Mouse (Mus musculus): ENCODE measurements around the gene Lpcat3. TPM values are rescaled to one million over a fixed set of nuclear protein-coding genes. Genes with fewer than 3 reads are reported as not detected.

Lpcat3 gene
- polyA plus RNA-seq, 1 experiment from 2014 or later = 53.8 TPM

- Histone ChIP-seq H3K9me3 (no peaks in the 10 kb centered on the region), H3K27ac (peak overlapping the region; percentile 98; the same call in 1 of the 2 replicates), H3K4me1 (peaks cover 28% of the 10 kb centered on the region), H3K27me3 (ENCODE audit: insufficient read depth, poor library complexity, severe bottlenecking) (no peaks in the 10 kb centered on the region), H3K4me3 (no peak overlapping the region), H3K36me3 (peaks cover 14% of the 10 kb centered on the region)
- WGBS = 81% methylated on average over 10 of the region's 10 CpGs
- no peak for DNase-seq (ENCODE audit: low spot score)
These were observed 76.5 kb downstream of the Lpcat3 start for GRCm38 (mm10) chr6:124739231-124739796.

- peak; percentile 87 for DNase-seq (ENCODE audit: low spot score)
- no peaks in the 10 kb centered on the region for H3K27me3 ChIP-seq (ENCODE audit: insufficient read depth, poor library complexity, severe bottlenecking)
- peaks cover 36% of the 10 kb centered on the region for H3K4me1 ChIP-seq
- no peaks in the 10 kb centered on the region for H3K9me3 ChIP-seq
- H3K27ac ChIP-seq = peak overlapping the region; percentile 98
- 1% methylated on average over 29 of the region's 29 CpGs for WGBS
- H3K36me3 ChIP-seq = peaks cover 22% of the 10 kb centered on the region
- peak overlapping the region; percentile 72 for H3K4me3 ChIP-seq
These were observed 77.5 kb downstream of the Lpcat3 start for GRCm38 (mm10) chr6:124740211-124740887.

- DNase-seq (ENCODE audit: low spot score) = peak; percentile 98
- peaks cover 41% of the 10 kb centered on the region for H3K4me1 ChIP-seq
- H3K27ac ChIP-seq = peak within 1 kb of the TSS; percentile 98
- H3K4me3 ChIP-seq = peak within 1 kb of the TSS; percentile 72
- H3K36me3 ChIP-seq = peaks cover 22% of the 10 kb centered on the region
- WGBS = under 1% methylated on average over 41 of the region's 41 CpGs
- no peaks in the 10 kb centered on the region for H3K9me3 ChIP-seq
- H3K27me3 ChIP-seq (ENCODE audit: insufficient read depth, poor library complexity, severe bottlenecking) = no peaks in the 10 kb centered on the region
These were observed 78.3 kb downstream of the Lpcat3 start, which contains the start of gene Grcc10 for GRCm38 (mm10) chr6:124740888-124741761. Gene Grcc10, minus strand, starts transcription at chr6:124741374.

- WGBS = 74% methylated on average over 3 of the region's 3 CpGs
- Histone ChIP-seq H3K9me3 (no peaks in the 10 kb centered on the region), H3K4me1 (peaks cover 48% of the 10 kb centered on the region), H3K27ac (peak overlapping the region; percentile 98), H3K36me3 (peaks cover 22% of the 10 kb centered on the region), H3K27me3 (ENCODE audit: insufficient read depth, poor library complexity, severe bottlenecking) (no peaks in the 10 kb centered on the region), H3K4me3 (peak overlapping the region; percentile 72)
- DNase-seq (ENCODE audit: low spot score) = no peak
These were observed 79.0 kb downstream of the Lpcat3 start for GRCm38 (mm10) chr6:124741842-124742241.

GRCm38 (mm10) chr6:124742839-124743514 lies 80.2 kb downstream of the Lpcat3 start:
- Histone ChIP-seq H3K36me3 (peaks cover 34% of the 10 kb centered on the region), H3K4me1 (peaks cover 50% of the 10 kb centered on the region), H3K27ac (no peak overlapping the region), H3K4me3 (no peak overlapping the region), H3K27me3 (ENCODE audit: insufficient read depth, poor library complexity, severe bottlenecking) (no peaks in the 10 kb centered on the region), H3K9me3 (no peaks in the 10 kb centered on the region)
- 89% methylated on average over 15 of the region's 15 CpGs for WGBS
- DNase-seq (ENCODE audit: low spot score) = no peak

- WGBS = 86% methylated on average over 8 of the region's 8 CpGs
- H3K27ac ChIP-seq = no peak overlapping the region
- H3K27me3 ChIP-seq (ENCODE audit: insufficient read depth, poor library complexity, severe bottlenecking) = no peaks in the 10 kb centered on the region
- peaks cover 40% of the 10 kb centered on the region for H3K36me3 ChIP-seq
- peaks cover 43% of the 10 kb centered on the region for H3K4me1 ChIP-seq
- no peak overlapping the region for H3K4me3 ChIP-seq
- no peak for DNase-seq (ENCODE audit: low spot score)
- H3K9me3 ChIP-seq = no peaks in the 10 kb centered on the region
These were observed 80.8 kb downstream of the Lpcat3 start for GRCm38 (mm10) chr6:124743647-124744046.

- peaks cover 51% of the 10 kb centered on the region for H3K36me3 ChIP-seq
- H3K27me3 ChIP-seq (ENCODE audit: insufficient read depth, poor library complexity, severe bottlenecking) = no peaks in the 10 kb centered on the region
- WGBS = 69% methylated on average over 26 of the region's 26 CpGs
- DNase-seq (ENCODE audit: low spot score) = no peak
- H3K27ac ChIP-seq = peak overlapping the region; percentile 95
- peak overlapping the region; percentile 75 for H3K4me3 ChIP-seq
- H3K9me3 ChIP-seq = no peaks in the 10 kb centered on the region
- H3K4me1 ChIP-seq = peaks cover 32% of the 10 kb centered on the region
These were observed 82.0 kb downstream of the Lpcat3 start for GRCm38 (mm10) chr6:124744755-124745321.

- peaks cover 29% of the 10 kb centered on the region for H3K4me1 ChIP-seq
- H3K27me3 ChIP-seq (ENCODE audit: insufficient read depth, poor library complexity, severe bottlenecking) = no peaks in the 10 kb centered on the region
- peak; percentile 96 for DNase-seq (ENCODE audit: low spot score)
- peak overlapping the region; percentile 95 for H3K27ac ChIP-seq
- under 1% methylated on average over 84 of the region's 85 CpGs for WGBS
- no peaks in the 10 kb centered on the region for H3K9me3 ChIP-seq
- H3K36me3 ChIP-seq = peaks cover 52% of the 10 kb centered on the region
- H3K4me3 ChIP-seq = peak overlapping the region; percentile 75
These were observed 82.9 kb downstream of the Lpcat3 start for GRCm38 (mm10) chr6:124745490-124746295.

- Histone ChIP-seq H3K36me3 (peaks cover 52% of the 10 kb centered on the region), H3K27ac (peak overlapping the region; percentile 95), H3K9me3 (no peaks in the 10 kb centered on the region), H3K4me1 (peaks cover 29% of the 10 kb centered on the region), H3K27me3 (ENCODE audit: insufficient read depth, poor library complexity, severe bottlenecking) (no peaks in the 10 kb centered on the region), H3K4me3 (peak overlapping the region; percentile 75)
- no peak for DNase-seq (ENCODE audit: low spot score)
- WGBS = 21% methylated on average over 8 of the region's 8 CpGs
These were observed 83.4 kb downstream of the Lpcat3 start for GRCm38 (mm10) chr6:124746296-124746605.

GRCm38 (mm10) chr6:124746654-124747632 lies 84.1 kb downstream of the Lpcat3 start:
- Histone ChIP-seq H3K27me3 (ENCODE audit: insufficient read depth, poor library complexity, severe bottlenecking) (no peaks in the 10 kb centered on the region), H3K4me3 (peak overlapping the region; percentile 75; the same call in 1 of the 2 replicates), H3K4me1 (peaks cover 24% of the 10 kb centered on the region), H3K9me3 (no peaks in the 10 kb centered on the region), H3K36me3 (peaks cover 52% of the 10 kb centered on the region), H3K27ac (peak overlapping the region; percentile 5; the same call in 1 of the 2 replicates)
- 89% methylated on average over 7 of the region's 7 CpGs for WGBS
- no peak for DNase-seq (ENCODE audit: low spot score)

- no peak for DNase-seq (ENCODE audit: low spot score)
- H3K4me3 ChIP-seq = no peak overlapping the region
- 83% methylated on average over 8 of the region's 8 CpGs for WGBS
- H3K27ac ChIP-seq = no peak overlapping the region
- no peaks in the 10 kb centered on the region for H3K9me3 ChIP-seq
- peaks cover 30% of the 10 kb centered on the region for H3K36me3 ChIP-seq
- no peaks in the 10 kb centered on the region for H3K27me3 ChIP-seq (ENCODE audit: insufficient read depth, poor library complexity, severe bottlenecking)
- peaks cover 31% of the 10 kb centered on the region for H3K4me1 ChIP-seq
These were observed 87.6 kb downstream of the Lpcat3 start for GRCm38 (mm10) chr6:124750405-124750804.
